10 mouse cellular contexts compared by ENCODE assay signal in genomic region chr11:104237226-104237625, GRCm38 (mm10). TPM values are rescaled to one million over a fixed set of nuclear protein-coding genes. Genes with fewer than 3 reads are reported as not detected.
A peak's percentile ranks its signal among the peaks of the same experiment; 100 is the strongest.
DNase-seq lines count a peak whose midpoint lies in the region; ATAC-seq lines count a peak whose summit lies in the region.
"Had no signal": no experiment of that assay in that cellular context is flagged by ENCODE, and none has a peak within 500 bp of the region (broad histone marks: within the 10 kb centered on the region; RNA-seq: fewer than 3 reads in every experiment).

No protein-coding gene starts in this region.

- peak; percentile 54 to 59 for DNase-seq in left cerebral cortex, postnatal 10 days (ENCODE audit: extremely low spot score in 1 of 2, low spot score in 2 of 2)
- no peak for DNase-seq in left cerebral cortex, adult 18-20 months (ENCODE audit: low spot score in 2 of 2)
- DNase-seq in cerebellum, adult 11 months: peak; percentile 82
- peak; percentile 66 to 82 for DNase-seq in heart, adult 9 months (ENCODE audit: low spot score in 2 of 2)
- DNase-seq in layer of hippocampus, postnatal 36 days: peak; percentile 75 to 80
- no peak for DNase-seq in B cell, adult 2 months
- no peak for DNase-seq in thymus, adult 18-20 months

- no peak for ATAC-seq in activated CD4-positive, CD25-positive, alpha-beta regulatory T cell, adult 4 months

- intact Hi-C loops in left cerebral cortex, postnatal 10 days (cut with DNase I): no loop called here

RNA-seq across cellular contexts. Expression of gene Mapt, which starts 6.0 kb away (rescaled TPM):
- 100 to 1,000 TPM; 526 to 602 TPM for total RNA-seq in left cerebral cortex, postnatal 10 days (2021)
- total RNA-seq in left cerebral cortex, adult 18-20 months (2021): 100 to 1,000 TPM; 350 to 364 TPM
- 100 to 1,000 TPM; 310 to 316 TPM for total RNA-seq in layer of hippocampus, postnatal 36 days (2021)
- polyA plus RNA-seq in activated CD4-positive, CD25-positive, alpha-beta regulatory T cell, adult 4 months (2017; shearing (Covaris generic)): 1 to 10 TPM in 1 of 2 experiments, not detected in 1; 1.5 TPM
- polyA plus RNA-seq: erythroblast, embryonic 14.5 days had no signal

RNA-seq across cellular contexts. Expression of gene Sppl2c, which starts 51.1 kb away (rescaled TPM):
- total RNA-seq in left cerebral cortex, postnatal 10 days (2021): not detected
- not detected for total RNA-seq in left cerebral cortex, adult 18-20 months (2021)
- not detected for total RNA-seq in layer of hippocampus, postnatal 36 days (2021)
- polyA plus RNA-seq in activated CD4-positive, CD25-positive, alpha-beta regulatory T cell, adult 4 months (2017; shearing (Covaris generic)): not detected
- polyA plus RNA-seq: erythroblast, embryonic 14.5 days; limb, embryonic 14.5 days had no signal

Comparison
In these comparisons a context has a peak if more than half of its experiments do, and no peak if none do; other contexts are left out.
1. DNase-seq: peak in left cerebral cortex, postnatal 10 days (2 of 2), cerebellum, adult 11 months (single experiment), heart, adult 9 months (2 of 2) and layer of hippocampus, postnatal 36 days (2 of 2); none in left cerebral cortex, adult 18-20 months (0 of 2), B cell, adult 2 months (0 of 2) and thymus, adult 18-20 months (0 of 2).